Mouse (Mus musculus): ENCODE data around the gene Slc16a5. TPM values are rescaled to one million over a fixed set of nuclear protein-coding genes. Genes with fewer than 3 reads are reported as not detected.

The Slc16a5 gene
- total RNA-seq, 2 experiments from 2014 or later, result not detected

DNA sequence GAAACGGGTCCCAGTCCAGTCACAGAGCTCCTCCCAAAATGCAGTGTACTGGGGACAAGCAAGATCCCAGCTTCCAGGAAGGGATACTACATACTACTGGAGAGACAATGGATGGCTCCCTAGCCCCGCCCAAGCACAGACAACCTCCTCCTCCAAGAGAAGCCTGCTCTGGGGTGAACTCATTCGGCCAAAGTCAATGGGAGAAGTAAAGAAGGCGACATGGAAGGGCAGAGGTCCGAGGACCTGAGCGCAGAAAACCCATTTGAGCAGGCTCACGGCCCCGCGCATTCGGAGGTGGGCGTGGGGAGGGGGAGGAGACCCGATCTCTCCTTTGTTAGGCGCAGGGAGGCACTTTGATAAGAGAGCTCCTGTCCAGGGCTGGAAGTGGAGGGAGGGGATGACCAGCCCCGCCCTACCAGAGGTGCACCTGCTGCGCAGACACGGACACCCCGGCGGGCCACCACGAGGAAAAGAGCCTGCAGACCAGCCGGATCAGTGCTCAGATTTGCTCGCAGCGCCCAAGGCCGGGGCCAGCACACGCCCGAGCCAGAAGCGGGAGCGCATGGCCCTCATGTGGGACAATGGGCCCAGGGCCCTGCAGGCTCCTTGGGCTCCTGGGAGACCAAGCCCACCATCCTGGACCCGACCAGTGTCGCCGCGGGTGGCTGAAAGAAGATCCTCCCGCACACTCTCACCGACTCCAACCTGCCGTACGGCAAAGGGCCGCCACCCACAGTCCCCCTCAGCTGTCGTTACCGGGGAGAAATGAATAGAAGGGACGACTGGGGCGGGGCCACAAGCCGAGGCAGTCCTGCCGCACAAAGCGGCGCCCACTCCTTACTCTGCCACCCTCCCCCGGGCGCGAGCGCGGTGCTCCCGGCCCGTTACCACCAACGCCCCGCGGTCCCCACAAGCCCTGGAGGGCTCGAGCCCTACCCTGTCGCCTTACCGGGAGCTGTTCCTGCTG lies 51.3 kb downstream of the Slc16a5 start:
- peak; percentile 7 for ATAC-seq (replicated peaks; ENCODE audit: poor library complexity)

GRCm38 (mm10) chr11:115514238-115514663 lies 52.0 kb downstream of the Slc16a5 start, which contains the start of gene Jpt1:
Gene Jpt1 (minus strand): TSS chr11:115514387.
- peak; percentile 79 for ATAC-seq (replicated peaks; ENCODE audit: poor library complexity)

- no peak for ATAC-seq (replicated peaks; ENCODE audit: poor library complexity)
Measured at GRCm38 (mm10) chr11:115515021-115515420, 52.7 kb downstream of the Slc16a5 start.

GRCm38 (mm10) chr11:115516942-115517341 lies 54.7 kb downstream of the Slc16a5 start:
- ATAC-seq (replicated peaks; ENCODE audit: poor library complexity), result no peak

GRCm38 (mm10) chr11:115518693-115519092 lies 56.4 kb downstream of the Slc16a5 start:
- no peak for ATAC-seq (replicated peaks; ENCODE audit: poor library complexity)

- ATAC-seq (replicated peaks; ENCODE audit: poor library complexity), result no peak
Measured at GRCm38 (mm10) chr11:115519581-115519980, 57.3 kb downstream of the Slc16a5 start.

GRCm38 (mm10) chr11:115520218-115520617 lies 57.9 kb downstream of the Slc16a5 start:
- no peak for ATAC-seq (replicated peaks; ENCODE audit: poor library complexity)

DNA sequence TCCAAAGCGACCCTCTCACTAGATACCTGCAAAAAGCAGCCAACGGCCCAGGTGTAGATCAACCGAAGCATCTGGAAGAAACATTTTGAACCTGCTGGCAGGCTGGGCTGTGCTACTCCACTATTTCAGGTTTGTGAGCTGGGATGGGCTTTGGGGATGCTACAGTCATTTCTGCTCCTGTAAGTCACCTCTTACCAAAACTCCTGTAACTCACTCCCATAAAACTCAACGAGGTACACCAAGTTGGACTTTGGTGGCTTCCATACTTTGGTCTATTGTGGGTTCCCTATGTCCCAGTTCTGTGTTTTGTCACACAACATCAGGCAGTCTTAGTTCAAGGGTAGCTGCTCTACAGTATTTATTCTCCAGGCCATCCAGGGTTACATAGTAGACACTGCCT lies 58.8 kb downstream of the Slc16a5 start:
- ATAC-seq (replicated peaks; ENCODE audit: poor library complexity), result no peak

DNA sequence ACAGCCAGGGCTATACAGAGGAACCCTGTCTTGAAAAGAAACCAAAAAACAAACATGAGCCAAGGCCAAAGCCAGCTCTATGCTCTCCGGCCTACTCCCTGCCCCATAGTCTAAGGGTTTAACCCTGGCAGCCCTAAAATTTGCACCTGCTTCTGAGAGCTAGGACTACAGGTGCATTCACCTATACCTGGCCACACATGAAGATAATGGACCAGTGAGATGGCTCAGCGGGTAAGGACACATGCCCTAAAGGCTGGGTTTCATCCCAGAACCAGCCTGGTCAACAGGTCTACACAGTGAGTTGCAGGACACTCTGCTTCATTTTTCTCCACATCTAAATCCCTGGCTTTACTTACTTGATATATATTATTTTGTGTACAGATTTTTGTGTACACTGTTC lies 60.0 kb downstream of the Slc16a5 start:
- ATAC-seq (replicated peaks; ENCODE audit: poor library complexity), result no peak

- no peak for ATAC-seq (replicated peaks; ENCODE audit: poor library complexity)
Measured at GRCm38 (mm10) chr11:115522703-115523102, 60.4 kb downstream of the Slc16a5 start.

Other genes with a start within 250 kb of the Slc16a5 start
- gene Grin2c, start 195.2 kb upstream of the Slc16a5 start, total RNA-seq (2015), result not detected in 2 replicates
- not detected in 2 replicates for gene Grin2c, start 195.2 kb upstream of the Slc16a5 start, total RNA-seq (2017)
- gene Fdxr, start 185.4 kb upstream of the Slc16a5 start, total RNA-seq (2015), result 9.1 and 9.8 TPM in 2 replicates
- gene Fdxr, start 185.4 kb upstream of the Slc16a5 start, total RNA-seq (2017), result 14.2 and 19.1 TPM in 2 replicates
- 0.30 and 0.71 TPM in 2 replicates for gene Fads6, start 164.8 kb upstream of the Slc16a5 start, total RNA-seq (2015)
- gene Fads6, start 164.8 kb upstream of the Slc16a5 start, total RNA-seq (2017), result 0.87 and 2.2 TPM in 2 replicates
- gene Otop2, start 155.3 kb upstream of the Slc16a5 start, total RNA-seq (2015), result not detected in 2 replicates
- not detected in 2 replicates for gene Otop2, start 155.3 kb upstream of the Slc16a5 start, total RNA-seq (2017)
- gene Ush1g, start 140.4 kb upstream of the Slc16a5 start, total RNA-seq (2015), result not detected in 2 replicates
- not detected in 2 replicates for gene Ush1g, start 140.4 kb upstream of the Slc16a5 start, total RNA-seq (2017)
- gene Otop3, start 127.7 kb upstream of the Slc16a5 start, total RNA-seq (2015), result not detected in 2 replicates
- not detected in 2 replicates for gene Otop3, start 127.7 kb upstream of the Slc16a5 start, total RNA-seq (2017)
- gene Hid1, start 94.7 kb upstream of the Slc16a5 start, total RNA-seq (2015), result 0.52 and 0.81 TPM in 2 replicates
- gene Hid1, start 94.7 kb upstream of the Slc16a5 start, total RNA-seq (2017), result 0.10 TPM in 1 of 2 replicates, not detected in the other
- gene Cdr2l, start 80.6 kb upstream of the Slc16a5 start, total RNA-seq (2015), result 0.20 and 0.42 TPM in 2 replicates
- 0.08 and 0.34 TPM in 2 replicates for gene Cdr2l, start 80.6 kb upstream of the Slc16a5 start, total RNA-seq (2017)
- 83.4 and 98.3 TPM in 2 replicates for gene Mrpl58, start 58.7 kb upstream of the Slc16a5 start, total RNA-seq (2015)
- 81.1 and 96.4 TPM in 2 replicates for gene Mrpl58, start 58.7 kb upstream of the Slc16a5 start, total RNA-seq (2017)
- gene Atp5h, start 42.5 kb upstream of the Slc16a5 start, total RNA-seq (2015), result 703 and 731 TPM in 2 replicates
- 770 and 871 TPM in 2 replicates for gene Atp5h, start 42.5 kb upstream of the Slc16a5 start, total RNA-seq (2017)
- gene Kctd2, start 42.3 kb upstream of the Slc16a5 start, total RNA-seq (2015), result 13.0 and 15.0 TPM in 2 replicates
- gene Kctd2, start 42.3 kb upstream of the Slc16a5 start, total RNA-seq (2017), result 9.0 and 17.0 TPM in 2 replicates
- not detected in 2 replicates for gene Trim80, start 21.9 kb upstream of the Slc16a5 start, total RNA-seq (2015)
- not detected in 2 replicates for gene Trim80, start 21.9 kb upstream of the Slc16a5 start, total RNA-seq (2017)
- gene Armc7, start 13.2 kb downstream of the Slc16a5 start, total RNA-seq (2015), result 4.6 and 5.5 TPM in 2 replicates
- 5.1 and 9.0 TPM in 2 replicates for gene Armc7, start 13.2 kb downstream of the Slc16a5 start, total RNA-seq (2017)
- gene Nt5c, start 29.4 kb downstream of the Slc16a5 start, total RNA-seq (2015), result 64.1 and 65.0 TPM in 2 replicates
- 105 and 112 TPM in 2 replicates for gene Nt5c, start 29.4 kb downstream of the Slc16a5 start, total RNA-seq (2017)
- gene Jpt1, start 51.9 kb downstream of the Slc16a5 start, total RNA-seq (2015), result 179 TPM in 2 replicates
- 143 and 157 TPM in 2 replicates for gene Jpt1, start 51.9 kb downstream of the Slc16a5 start, total RNA-seq (2017)
- gene Sumo2, start 73.8 kb downstream of the Slc16a5 start, total RNA-seq (2015), result 682 and 726 TPM in 2 replicates
- gene Sumo2, start 73.8 kb downstream of the Slc16a5 start, total RNA-seq (2017), result 483 and 527 TPM in 2 replicates
- gene Nup85, start 102.0 kb downstream of the Slc16a5 start, total RNA-seq (2015), result 131 and 149 TPM in 2 replicates
- gene Nup85, start 102.0 kb downstream of the Slc16a5 start, total RNA-seq (2017), result 131 and 147 TPM in 2 replicates
- gene Mrps7, start 141.5 kb downstream of the Slc16a5 start, total RNA-seq (2015), result 56.9 and 63.7 TPM in 2 replicates
- 43.2 and 50.3 TPM in 2 replicates for gene Mrps7, start 141.5 kb downstream of the Slc16a5 start, total RNA-seq (2017)
- gene Gga3, start 141.6 kb downstream of the Slc16a5 start, total RNA-seq (2015), result 27.9 and 28.3 TPM in 2 replicates
- gene Gga3, start 141.6 kb downstream of the Slc16a5 start, total RNA-seq (2017), result 17.0 and 40.0 TPM in 2 replicates
- 20.4 and 27.4 TPM in 2 replicates for gene Mif4gd, start 150.5 kb downstream of the Slc16a5 start, total RNA-seq (2015)
- gene Mif4gd, start 150.5 kb downstream of the Slc16a5 start, total RNA-seq (2017), result 17.7 and 23.0 TPM in 2 replicates
- gene Slc25a19, start 165.8 kb downstream of the Slc16a5 start, total RNA-seq (2015), result 8.7 and 10.2 TPM in 2 replicates
- 15.2 and 18.2 TPM in 2 replicates for gene Slc25a19, start 165.8 kb downstream of the Slc16a5 start, total RNA-seq (2017)
- 78.1 and 85.5 TPM in 2 replicates for gene Grb2, start 246.1 kb downstream of the Slc16a5 start, total RNA-seq (2015)
- gene Grb2, start 246.1 kb downstream of the Slc16a5 start, total RNA-seq (2017), result 48.5 and 51.7 TPM in 2 replicates

All from megakaryocyte progenitor cell, adult 5-6 weeks (primary cell).